Mouse (Mus musculus): ENCODE results near the gene Ncor1. TPM values are rescaled to one million over a fixed set of nuclear protein-coding genes. Genes with fewer than 3 reads are reported as not detected.

The Ncor1 gene
- polyA plus RNA-seq, 1 experiment from 2014 or later, result 170 TPM

DNA sequence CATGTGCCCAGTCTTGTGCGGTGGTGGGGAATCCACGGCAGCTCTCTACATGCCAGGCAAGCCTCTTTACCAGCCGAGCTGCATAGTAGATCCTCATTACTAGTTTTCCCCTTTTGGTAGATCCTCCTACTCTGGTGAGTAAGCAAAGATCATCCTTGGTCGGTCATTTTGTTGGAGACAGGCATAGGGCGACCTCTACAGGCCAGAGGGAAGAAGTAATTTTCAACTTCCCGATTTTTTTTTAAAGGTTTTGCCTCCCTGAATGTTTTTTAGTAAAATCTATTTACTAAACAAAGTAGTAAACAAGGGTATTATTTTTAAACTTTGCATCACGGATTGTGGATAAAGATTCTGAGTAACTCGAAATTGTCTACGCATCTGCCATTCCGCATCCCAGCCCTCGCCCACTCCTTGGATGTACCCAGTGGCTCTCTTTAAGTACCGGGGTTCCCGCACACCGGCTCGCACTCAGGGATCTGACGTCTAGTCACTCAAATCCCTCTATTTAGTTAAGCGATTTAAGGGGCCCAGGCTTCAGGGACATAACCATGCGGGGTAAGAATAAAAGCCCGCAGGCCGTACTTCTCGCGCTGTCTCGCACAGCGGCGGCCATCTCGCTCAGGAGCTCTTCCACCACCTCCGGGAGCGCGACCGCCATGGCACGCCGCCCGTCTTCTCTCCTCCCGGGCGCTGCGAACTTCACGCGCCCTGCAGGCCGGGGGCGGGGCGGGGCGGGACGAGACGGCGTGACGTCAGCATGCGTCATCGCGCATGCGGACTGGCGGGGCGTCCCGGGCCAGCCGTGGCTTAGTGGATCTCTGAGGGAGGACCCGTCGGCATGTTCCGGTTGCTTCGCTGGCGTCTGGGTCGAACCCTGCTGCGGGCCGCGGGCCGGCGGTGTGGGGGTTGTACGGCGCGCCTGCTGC is 177.4 kb downstream of the Ncor1 start, which contains the start of the genes Zswim7 and Ttc19:
Gene Zswim7 (minus strand): TSS at position 701 of the 926 bp plus-strand sequence.
Gene Ttc19 (plus strand): TSS at position 799 of the 926 bp plus-strand sequence.
- H3K9ac ChIP-seq, result peak within 1 kb of the TSS; percentile 89
- H3K4me3 ChIP-seq, result peak within 1 kb of the TSS; percentile 94
- peaks cover 10% of the 10 kb centered on the region for H3K4me1 ChIP-seq
- no peaks in the 10 kb centered on the region for H3K27me3 ChIP-seq
- H3K4me2 ChIP-seq, result peak within 1 kb of the TSS; percentile 83
- peak; percentile 97 for ATAC-seq
- H3K27ac ChIP-seq, result peak within 1 kb of the TSS; percentile 87
- peaks cover 20% of the 10 kb centered on the region; the same call in 1 of the 2 replicates for H3K36me3 ChIP-seq (ENCODE audit: poor library complexity, severe bottlenecking)
- no peaks in the 10 kb centered on the region for H3K9me3 ChIP-seq (replicated peaks)
- WGBS, result under 1% methylated on average over 66 of the region's 68 CpGs

DNA sequence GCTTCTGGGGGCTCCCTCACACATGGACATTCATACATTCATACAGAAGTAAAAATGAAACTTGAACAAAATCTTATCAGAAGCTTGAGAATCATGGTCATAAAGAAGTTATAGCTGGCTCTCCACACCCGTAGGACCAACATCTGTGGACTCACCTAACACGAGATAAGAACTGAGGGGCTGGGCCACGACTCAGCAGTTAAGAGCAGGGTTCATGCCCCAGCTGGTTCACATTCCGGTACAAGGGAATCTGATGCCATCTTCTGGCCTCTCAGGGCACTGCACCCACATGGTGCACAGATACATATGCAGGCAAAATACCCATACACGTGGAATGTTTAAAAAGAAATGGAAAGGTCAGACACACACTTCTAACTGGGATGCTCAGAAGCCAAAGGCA is 180.3 kb downstream of the Ncor1 start:
- peaks cover 10% of the 10 kb centered on the region for H3K4me1 ChIP-seq
- no peak overlapping the region for H3K4me3 ChIP-seq
- 27% methylated on average over 5 of the region's 5 CpGs for WGBS
- no peak for ATAC-seq
- no peak overlapping the region for H3K4me2 ChIP-seq
- H3K36me3 ChIP-seq (ENCODE audit: poor library complexity, severe bottlenecking), result no peaks in the 10 kb centered on the region
- H3K9me3 ChIP-seq (replicated peaks), result no peaks in the 10 kb centered on the region
- H3K27ac ChIP-seq, result no peak overlapping the region
- H3K9ac ChIP-seq, result no peak overlapping the region
- H3K27me3 ChIP-seq, result no peaks in the 10 kb centered on the region

DNA sequence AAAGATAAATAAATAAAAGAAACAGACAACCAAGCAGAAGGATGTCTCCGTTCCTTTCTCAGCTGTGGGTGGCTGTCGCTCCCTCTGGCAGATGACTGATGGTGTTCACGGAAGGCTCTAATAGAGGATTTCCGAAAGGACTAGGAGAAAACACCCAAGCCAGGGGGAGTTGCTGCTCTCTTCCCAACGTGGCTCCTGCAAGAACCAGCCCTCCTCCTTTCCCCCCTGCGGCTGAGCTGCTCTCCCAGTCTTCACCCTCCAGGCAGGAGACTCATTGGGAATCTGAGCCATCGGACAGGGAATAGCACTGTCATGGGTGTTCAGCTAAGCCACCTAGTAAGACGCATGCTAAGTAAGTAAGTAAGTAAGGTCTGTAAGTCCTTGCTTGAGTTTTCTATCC is 181.3 kb downstream of the Ncor1 start:
- 71% methylated on average over 8 of the region's 8 CpGs for WGBS

DNA sequence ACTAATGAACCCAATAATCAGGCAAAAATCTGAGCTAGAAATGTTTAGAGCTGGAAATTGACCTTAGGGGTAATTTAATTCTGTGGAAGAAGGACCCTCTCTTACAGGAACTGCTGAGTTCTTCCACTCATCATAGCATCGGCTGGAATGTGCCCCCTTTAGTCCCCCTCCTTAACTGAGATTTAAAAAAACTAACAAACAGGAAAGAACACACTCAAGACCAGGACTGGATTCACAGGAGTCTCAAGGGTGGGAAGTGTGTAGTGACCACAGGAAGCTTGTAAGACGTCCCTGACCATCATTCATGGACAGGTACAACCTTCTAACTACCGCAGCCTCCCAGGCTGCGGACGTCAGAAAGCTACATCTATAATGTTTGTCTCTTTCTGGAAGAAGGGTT is 187.5 kb downstream of the Ncor1 start:
- H3K9me3 ChIP-seq (replicated peaks), result no peaks in the 10 kb centered on the region
- H3K27me3 ChIP-seq, result no peaks in the 10 kb centered on the region
- 61% methylated on average over 5 of the region's 5 CpGs for WGBS
- no peaks in the 10 kb centered on the region for H3K36me3 ChIP-seq (ENCODE audit: poor library complexity, severe bottlenecking)
- H3K27ac ChIP-seq, result no peak overlapping the region
- no peak overlapping the region for H3K4me2 ChIP-seq
- no peak overlapping the region for H3K4me3 ChIP-seq
- no peak for ATAC-seq
- H3K4me1 ChIP-seq, result peaks cover 14% of the 10 kb centered on the region
- no peak overlapping the region for H3K9ac ChIP-seq

More for the DNA sequence above, 181.3 kb downstream of the Ncor1 start:
- ATAC-seq, result no peak
- Histone ChIP-seq H3K4me2 (no peak overlapping the region), H3K4me1 (peaks cover 7% of the 10 kb centered on the region), H3K27ac (no peak overlapping the region), H3K9ac (no peak overlapping the region), H3K27me3 (no peaks in the 10 kb centered on the region), H3K9me3 (replicated peaks) (no peaks in the 10 kb centered on the region), H3K36me3 (ENCODE audit: poor library complexity, severe bottlenecking) (no peaks in the 10 kb centered on the region), H3K4me3 (no peak overlapping the region)

DNA sequence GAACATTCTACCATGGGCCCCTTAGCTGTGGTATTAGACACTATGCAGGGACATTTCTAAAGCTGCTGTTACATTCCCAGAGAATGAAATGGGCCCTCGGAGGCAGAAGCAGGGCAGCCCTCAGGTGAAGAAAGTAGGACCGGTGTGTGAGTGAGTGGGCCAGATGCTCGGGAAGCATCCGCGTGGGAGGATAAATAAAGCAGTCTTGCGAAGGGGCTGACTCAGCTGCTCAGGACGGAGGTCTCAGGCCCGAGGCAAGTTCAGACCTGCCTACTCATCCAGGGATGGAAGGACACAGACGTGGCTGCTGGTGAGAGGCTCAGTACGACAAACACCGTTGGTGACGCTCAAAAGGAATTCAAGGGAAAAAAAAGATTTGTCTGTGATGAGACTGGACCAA is 189.2 kb downstream of the Ncor1 start:
- no peak for ATAC-seq
- Histone ChIP-seq H3K9me3 (replicated peaks) (no peaks in the 10 kb centered on the region), H3K4me1 (peaks cover 14% of the 10 kb centered on the region), H3K4me2 (no peak overlapping the region), H3K27me3 (no peaks in the 10 kb centered on the region), H3K4me3 (no peak overlapping the region), H3K27ac (no peak overlapping the region), H3K9ac (no peak overlapping the region), H3K36me3 (ENCODE audit: poor library complexity, severe bottlenecking) (no peaks in the 10 kb centered on the region)
- WGBS, result 81% methylated on average over 12 of the region's 12 CpGs

DNA sequence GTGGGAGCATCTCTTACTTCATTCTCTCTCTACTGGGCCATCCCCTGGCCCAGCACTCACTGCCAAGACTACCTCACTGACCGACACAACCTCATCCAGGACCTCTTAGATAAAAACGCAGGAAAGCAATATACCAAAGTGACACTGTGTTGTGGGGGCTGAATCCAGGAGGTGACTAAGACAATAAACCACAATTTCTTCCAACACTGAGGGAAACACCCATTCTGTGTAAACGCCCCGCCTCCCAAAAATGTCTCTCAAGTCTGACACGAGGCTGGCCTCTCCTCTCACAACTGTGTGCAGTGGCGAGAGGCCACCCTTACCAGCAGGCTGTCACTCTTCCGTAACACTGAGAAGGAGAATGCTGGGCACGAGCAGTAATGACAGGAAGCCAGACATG is 190.0 kb downstream of the Ncor1 start:
- H3K4me1 ChIP-seq, result peaks cover 14% of the 10 kb centered on the region
- no peak overlapping the region for H3K4me3 ChIP-seq
- H3K9me3 ChIP-seq (replicated peaks), result no peaks in the 10 kb centered on the region
- H3K36me3 ChIP-seq (ENCODE audit: poor library complexity, severe bottlenecking), result no peaks in the 10 kb centered on the region
- H3K27ac ChIP-seq, result no peak overlapping the region
- no peak overlapping the region for H3K4me2 ChIP-seq
- no peaks in the 10 kb centered on the region for H3K27me3 ChIP-seq
- 81% methylated on average over 8 of the region's 8 CpGs for WGBS
- ATAC-seq, result no peak
- H3K9ac ChIP-seq, result no peak overlapping the region

DNA sequence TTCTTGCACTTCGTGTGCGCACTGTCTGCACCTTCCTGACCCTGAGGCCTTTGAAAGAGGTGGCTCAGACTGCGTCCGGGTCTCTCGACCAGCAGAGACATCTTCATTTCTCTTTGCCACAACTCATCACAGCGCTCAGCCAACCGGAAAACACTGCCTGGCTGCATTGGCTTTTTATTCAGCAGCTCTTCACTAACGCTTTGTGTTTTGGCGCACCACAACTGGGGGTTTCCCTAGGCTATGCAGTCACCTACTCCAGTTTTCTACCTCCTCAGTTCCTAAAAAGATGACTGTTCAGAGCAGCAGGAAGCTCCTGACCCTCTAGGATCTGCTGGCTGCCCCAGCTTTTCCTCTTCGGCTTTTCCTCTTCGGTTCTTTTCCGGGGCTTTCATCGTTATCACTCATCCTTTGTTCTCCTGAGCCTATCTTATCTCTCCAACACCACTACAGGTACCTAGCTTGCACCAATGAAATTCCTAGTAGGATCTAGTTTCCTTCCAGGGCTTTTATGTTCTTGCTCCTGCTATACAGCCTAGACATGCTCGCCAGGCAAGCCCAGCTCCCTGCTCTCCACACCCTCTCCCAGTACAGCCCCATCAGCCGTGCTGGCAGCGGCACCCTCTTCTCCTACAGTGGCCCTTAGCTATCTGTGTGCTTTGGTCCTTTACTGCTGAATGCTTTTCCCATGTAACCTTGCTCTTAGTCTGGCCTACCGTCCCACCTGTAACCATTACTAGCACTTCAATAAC is 191.7 kb downstream of the Ncor1 start:
- H3K4me2 ChIP-seq, result no peak overlapping the region
- no peak overlapping the region for H3K9ac ChIP-seq
- no peak overlapping the region for H3K27ac ChIP-seq

More for the DNA sequence above, 191.7 kb downstream of the Ncor1 start:
- H3K4me3 ChIP-seq, result no peak overlapping the region
- no peaks in the 10 kb centered on the region for H3K36me3 ChIP-seq (ENCODE audit: poor library complexity, severe bottlenecking)
- no peaks in the 10 kb centered on the region for H3K9me3 ChIP-seq (replicated peaks)
- H3K4me1 ChIP-seq, result peaks cover 14% of the 10 kb centered on the region
- no peaks in the 10 kb centered on the region for H3K27me3 ChIP-seq
- 44% methylated on average over 17 of the region's 17 CpGs for WGBS
- 0 out of 2 replicates have a peak, but pooled peaks have one; percentile 19 for ATAC-seq

Other genes with a start within 250 kb of the Ncor1 start
- gene Adora2b, start 209.6 kb downstream of the Ncor1 start, polyA plus RNA-seq (2015; fragmentation: Nextera tagmentation; extraction: Ambion mirVana), result 1.6 and 2.8 TPM in 2 replicates
- gene Zswim7, start 177.2 kb downstream of the Ncor1 start, polyA plus RNA-seq (2015; fragmentation: Nextera tagmentation; extraction: Ambion mirVana), result 10.3 and 11.2 TPM in 2 replicates
- gene Ttc19, start 177.1 kb downstream of the Ncor1 start, polyA plus RNA-seq (2015; fragmentation: Nextera tagmentation; extraction: Ambion mirVana), result 22.8 and 23.6 TPM in 2 replicates
- gene Pigl, start 81 bp downstream of the Ncor1 start, polyA plus RNA-seq (2015; fragmentation: Nextera tagmentation; extraction: Ambion mirVana), result 6.2 and 7.6 TPM in 2 replicates
- gene Cenpv, start 80.7 kb upstream of the Ncor1 start, polyA plus RNA-seq (2015; fragmentation: Nextera tagmentation; extraction: Ambion mirVana), result 74.4 and 78.7 TPM in 2 replicates
- 4,545 and 4,559 TPM in 2 replicates for gene Ubb, start 92.6 kb upstream of the Ncor1 start, polyA plus RNA-seq (2015; fragmentation: Nextera tagmentation; extraction: Ambion mirVana)
- gene Trpv2, start 115.9 kb upstream of the Ncor1 start, polyA plus RNA-seq (2015; fragmentation: Nextera tagmentation; extraction: Ambion mirVana), result 8.2 and 9.1 TPM in 2 replicates
- 8.0 and 9.4 TPM in 2 replicates for gene Lrrc75a, start 190.0 kb upstream of the Ncor1 start, polyA plus RNA-seq (2015; fragmentation: Nextera tagmentation; extraction: Ambion mirVana)
- 31.3 and 33.2 TPM in 2 replicates for gene Mmgt2, start 190.1 kb upstream of the Ncor1 start, polyA plus RNA-seq (2015; fragmentation: Nextera tagmentation; extraction: Ambion mirVana)